Mouse (Mus musculus) heart, postnatal 10 days (tissue): ENCODE measurements at regions not wholly inside any gene's neighbourhood (a gene's known extent, or its start where the extent isn't known, plus 50 kb on each side); places are given as distances from the start of the nearest gene placed in this dataset.

ENCODE experiments used
- DNase-seq, 2 experiments: peaks; one replicate each; pipeline ENCODE4 v3.0.0; 2021
- intact Hi-C: fragments of 180-260 bp; cut with DNase I; formaldehyde crosslinking; loops from one replicate; pipeline ENCODE4 v1.15.1; 2025

GRCm38 (mm10) chr3:135155537-135155956 is 56.8 kb upstream of the Cenpe start:
- DNase-seq, result peak; percentile 56 to 71
- intact Hi-C loops, result no loop called here
